In the genomic region with DNA sequence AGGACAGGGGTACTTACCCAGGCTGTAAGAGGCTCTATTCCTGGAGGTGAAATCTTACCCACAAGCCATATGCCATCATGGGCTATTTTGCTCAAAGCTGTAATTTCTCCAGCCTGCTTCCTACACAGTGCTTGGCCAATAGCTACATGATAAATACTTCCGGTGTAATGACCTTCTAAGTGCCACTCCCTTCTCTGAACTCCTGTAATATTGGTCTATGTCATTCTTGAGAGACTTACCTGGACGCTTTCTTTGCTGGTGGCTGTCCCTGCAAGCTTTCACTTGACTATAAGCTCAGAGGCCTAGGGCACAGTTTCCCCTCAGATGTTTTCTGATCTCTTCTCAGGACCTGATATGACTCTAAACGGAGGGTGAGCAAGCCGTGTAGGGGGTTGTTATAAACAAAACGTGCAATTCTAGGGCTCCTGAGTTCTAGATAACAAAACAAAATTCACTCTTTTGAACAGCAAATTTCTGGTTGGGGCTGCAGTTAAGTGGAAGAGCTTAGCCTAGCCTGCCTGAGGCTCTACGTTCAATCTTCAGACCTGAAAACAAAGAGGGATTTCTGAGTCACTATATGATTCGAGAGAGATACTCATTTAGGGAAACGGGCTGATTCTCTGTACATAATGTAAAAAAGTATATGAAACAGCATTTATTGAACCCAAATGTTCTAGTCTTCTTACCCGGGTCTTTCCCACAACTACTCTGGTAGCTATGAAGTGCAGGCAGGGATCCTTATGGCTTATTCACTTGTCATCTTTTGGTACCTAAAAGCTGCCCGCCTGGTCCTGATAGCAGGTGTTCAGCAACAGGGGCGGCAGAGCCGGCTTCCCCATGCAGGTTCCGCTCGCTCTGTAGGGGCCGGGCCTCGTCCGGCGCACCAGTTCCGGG, we compare ENCODE assay signal across 8 mouse cellular contexts. TPM values are rescaled to one million over a fixed set of nuclear protein-coding genes. Genes with fewer than 3 reads are reported as not detected.
DNase-seq lines count a peak whose midpoint lies in the region; ATAC-seq and TF ChIP-seq lines count a peak whose summit lies in the region.

No protein-coding gene starts in this region.

- peak overlapping the region; percentile 93 for H3K27ac ChIP-seq in kidney, embryonic 14.5 days (ENCODE audit: low read depth, low read length)
- H3K27ac ChIP-seq in hindbrain, postnatal 0 days = peak overlapping the region; percentile 85
- peak overlapping the region; percentile 88 for H3K27ac ChIP-seq in midbrain, embryonic 16.5 days (ENCODE audit: low read length)

- H3K27me3 ChIP-seq in kidney, embryonic 14.5 days (ENCODE audit: control insufficient read depth, insufficient read depth, low read length) = no peaks in the 10 kb centered on the region
- no peaks in the 10 kb centered on the region for H3K27me3 ChIP-seq in hindbrain, postnatal 0 days (ENCODE audit: insufficient read depth, low read length)
- no peaks in the 10 kb centered on the region for H3K27me3 ChIP-seq in midbrain, embryonic 16.5 days (ENCODE audit: control insufficient read depth, insufficient read depth, low read depth, low read length)

- no peak for TF ChIP-seq CTCF in hindbrain, postnatal 0 days (IDR thresholded peaks at IDR 0.05; ENCODE audit: low read depth)

- no peak for ATAC-seq in kidney, embryonic 14.5 days (ENCODE audit: low FRiP score, low TSS enrichment)
- ATAC-seq in hindbrain, postnatal 0 days = no peak
- ATAC-seq in midbrain, embryonic 16.5 days = peak; percentile 81

- H3K4me1 ChIP-seq in kidney, embryonic 14.5 days (ENCODE audit: control insufficient read depth, insufficient read depth, low read length) = peaks cover 31% of the 10 kb centered on the region
- H3K4me1 ChIP-seq in hindbrain, postnatal 0 days (ENCODE audit: insufficient read depth, low read length) = peaks cover 17% of the 10 kb centered on the region
- H3K4me1 ChIP-seq in midbrain, embryonic 16.5 days (ENCODE audit: control insufficient read depth, insufficient read depth, low read length) = peaks cover 28% of the 10 kb centered on the region

- H3K9me3 ChIP-seq in kidney, embryonic 14.5 days (ENCODE audit: control insufficient read depth, low read length) = no peaks in the 10 kb centered on the region
- no peaks in the 10 kb centered on the region for H3K9me3 ChIP-seq in hindbrain, postnatal 0 days (ENCODE audit: low read length)
- no peaks in the 10 kb centered on the region for H3K9me3 ChIP-seq in midbrain, embryonic 16.5 days (replicated peaks; ENCODE audit: control insufficient read depth, low read length, poor library complexity, severe bottlenecking)

- H3K9ac ChIP-seq in kidney, embryonic 14.5 days (ENCODE audit: low read depth, low read length) = peak overlapping the region; percentile 70
- peak overlapping the region; percentile 94 for H3K9ac ChIP-seq in hindbrain, postnatal 0 days (replicated peaks; ENCODE audit: low read length)
- peak overlapping the region; percentile 80 for H3K9ac ChIP-seq in midbrain, embryonic 16.5 days (ENCODE audit: low read depth, low read length)

- DNase-seq in kidney, adult 8-10 months = no peak
- DNase-seq in Muller cell, postnatal 12 days (ENCODE audit: inconsistent ontology term) = peak; percentile 38
- no peak for DNase-seq in hindbrain, postnatal 0 days (ENCODE audit: low spot score)
- no peak for DNase-seq in c-Kit-positive CD71-positive TER-119-positive erythroid progenitor cells, embryonic 14.5 days (ENCODE audit: low spot score)
- DNase-seq in cerebellum, adult 8-10 months = no peak
- DNase-seq in ovary, postnatal 14 days (ENCODE audit: low spot score) = no peak

- peak overlapping the region; percentile 94 for H3K4me3 ChIP-seq in kidney, embryonic 14.5 days (ENCODE audit: low read length)
- peak overlapping the region; percentile 98 for H3K4me3 ChIP-seq in hindbrain, postnatal 0 days (ENCODE audit: low read length)
- peak overlapping the region; percentile 83 for H3K4me3 ChIP-seq in midbrain, embryonic 16.5 days (ENCODE audit: low read depth, low read length)

- H3K4me2 ChIP-seq in kidney, embryonic 14.5 days (replicated peaks; ENCODE audit: low read depth, low read length) = peak overlapping the region; percentile 50
- H3K4me2 ChIP-seq in hindbrain, postnatal 0 days (ENCODE audit: low read depth, low read length) = peak overlapping the region; percentile 72
- peak overlapping the region; percentile 69 for H3K4me2 ChIP-seq in midbrain, embryonic 16.5 days (ENCODE audit: low read length)

- H3K36me3 ChIP-seq in kidney, embryonic 14.5 days (ENCODE audit: control insufficient read depth, insufficient read depth, low read length) = peaks cover 6% of the 10 kb centered on the region; the same call in 1 of the 2 replicates
- no peaks in the 10 kb centered on the region for H3K36me3 ChIP-seq in hindbrain, postnatal 0 days (ENCODE audit: insufficient read depth, low read length)
- H3K36me3 ChIP-seq in midbrain, embryonic 16.5 days (ENCODE audit: control insufficient read depth, insufficient read depth, low read length) = no peaks in the 10 kb centered on the region

- 17% methylated on average over 19 of the region's 19 CpGs for WGBS in kidney, embryonic 14.5 days
- 19% methylated on average over 19 of the region's 19 CpGs for WGBS in hindbrain, postnatal 0 days
- 19% methylated on average over 19 of the region's 19 CpGs for WGBS in midbrain, embryonic 16.5 days

RNA-seq across cellular contexts. Expression of a gene that starts 0.8 kb away (rescaled TPM):
- polyA plus RNA-seq in kidney, embryonic 14.5 days (2014; fragmentation: Nextera tagmentation; extraction: Ambion mirVana) = 256 and 319 TPM in 2 replicates
- 86.6 and 88.5 TPM in 2 replicates for total RNA-seq in hindbrain, postnatal 0 days (2014; rRNA removed)
- 310 and 315 TPM in 2 replicates for polyA plus RNA-seq in hindbrain, postnatal 0 days (2015; fragmentation: Nextera tagmentation; extraction: Ambion mirVana)
- 316 and 331 TPM in 2 replicates for polyA plus RNA-seq in midbrain, embryonic 16.5 days (2015; fragmentation: Nextera tagmentation; extraction: Ambion mirVana)
